Mouse (Mus musculus) small intestine, adult 2 months (tissue): ENCODE measurements around the gene Myh9. TPM values are rescaled to one million over a fixed set of nuclear protein-coding genes. Genes with fewer than 3 reads are reported as not detected.

ENCODE experiments used
- H3K27ac ChIP-seq: fragments of 200-500 bp; 2 replicates; pipeline ENCODE4 v1.5.1; 2012; ENCODE audit warnings: low read depth, low read length, control low read depth, inconsistent platforms; ENCODE audit not compliant: insufficient read depth
- H3K27me3 ChIP-seq: fragments of 200-500 bp; 2 replicates; pipeline ENCODE4 v1.6.1; 2012; ENCODE audit warnings: mild to moderate bottlenecking, moderate library complexity, low read length, inconsistent platforms; ENCODE audit not compliant: control insufficient read depth, insufficient read depth
- H3K36me3 ChIP-seq: fragments of 200-500 bp; 2 replicates; pipeline ENCODE4 v1.6.1; 2012; ENCODE audit warnings: mild to moderate bottlenecking, low read length, control low read depth, inconsistent platforms; ENCODE audit not compliant: control insufficient read depth, insufficient read depth
- H3K4me1 ChIP-seq: fragments of 200-500 bp; 2 replicates; pipeline ENCODE4 v1.6.1; 2012; ENCODE audit warnings: low read length, inconsistent platforms, mixed read lengths; ENCODE audit not compliant: control insufficient read depth, insufficient read depth, insufficient read length
- H3K4me3 ChIP-seq: fragments of 200-500 bp; 2 replicates; pipeline ENCODE4 v1.5.1; 2012; ENCODE audit warnings: low read depth, mild to moderate bottlenecking, control low read depth, inconsistent platforms, low read length, moderate library complexity
- CTCF ChIP-seq: fragments of 200-500 bp; IDR thresholded peaks from 2 replicates; pipeline ENCODE4 v1.5.1; 2012; ENCODE audit warnings: low read depth, mild to moderate bottlenecking, control low read depth, inconsistent platforms, low read length, moderate library complexity, mixed read lengths; ENCODE audit not compliant: insufficient replicate concordance, insufficient read length; ENCODE audit errors: extremely low read depth
- POLR2A ChIP-seq: fragments of 200-500 bp; IDR thresholded peaks from 2 replicates; pipeline ENCODE4 v1.6.1; 2012; ENCODE audit warnings: low read depth, mild to moderate bottlenecking, control low read depth, inconsistent platforms, low read length, moderate library complexity
- WGBS: fragments of 180-500 bp; shearing (Covaris S2); methylation state at CpG from one replicate; pipeline ENCODE4 v1.1.7; 2018; 5-methylcytosine and 5-hydroxymethylcytosine counted together
- polyA plus RNA-seq: library from polyadenylated mRNA; depleted of rRNA; stranded (reverse); fragments of >200 nt; gene quantifications from 2 replicates; pipeline ENCODE4 v1.2.3, GENCODE M21; 2012

The Myh9 gene
- polyA plus RNA-seq, 1 experiment: 89.4 TPM

DNA sequence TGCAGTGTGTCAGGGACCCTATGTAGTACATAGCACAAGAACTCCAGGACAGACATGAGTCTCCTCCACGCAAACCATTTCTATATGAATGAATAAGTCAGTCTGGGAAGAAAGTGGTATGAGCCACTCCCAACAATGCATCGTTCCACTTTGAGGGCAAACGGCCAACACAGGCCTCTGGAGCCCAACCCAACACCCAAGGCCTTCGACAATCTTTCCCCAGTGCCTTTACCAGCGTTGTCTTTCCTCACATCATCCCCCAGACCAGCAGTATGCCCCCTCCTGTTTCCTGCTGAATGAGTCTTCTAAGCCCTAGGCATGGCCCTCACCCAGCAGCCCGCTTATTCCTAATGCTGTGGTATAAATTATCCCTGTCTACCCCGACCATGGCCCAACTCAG lies 20.6 kb downstream of the Myh9 start:
- TF ChIP-seq CTCF: no peak
- no peak for TF ChIP-seq POLR2A
- no peak overlapping the region for H3K4me3 ChIP-seq
- H3K27ac ChIP-seq: peak overlapping the region; percentile 98
- peaks cover 83% of the 10 kb centered on the region for H3K4me1 ChIP-seq
- H3K36me3 ChIP-seq: peaks cover 7% of the 10 kb centered on the region
- no peaks in the 10 kb centered on the region for H3K27me3 ChIP-seq
- 11% methylated on average over 7 of the region's 7 CpGs for WGBS

DNA sequence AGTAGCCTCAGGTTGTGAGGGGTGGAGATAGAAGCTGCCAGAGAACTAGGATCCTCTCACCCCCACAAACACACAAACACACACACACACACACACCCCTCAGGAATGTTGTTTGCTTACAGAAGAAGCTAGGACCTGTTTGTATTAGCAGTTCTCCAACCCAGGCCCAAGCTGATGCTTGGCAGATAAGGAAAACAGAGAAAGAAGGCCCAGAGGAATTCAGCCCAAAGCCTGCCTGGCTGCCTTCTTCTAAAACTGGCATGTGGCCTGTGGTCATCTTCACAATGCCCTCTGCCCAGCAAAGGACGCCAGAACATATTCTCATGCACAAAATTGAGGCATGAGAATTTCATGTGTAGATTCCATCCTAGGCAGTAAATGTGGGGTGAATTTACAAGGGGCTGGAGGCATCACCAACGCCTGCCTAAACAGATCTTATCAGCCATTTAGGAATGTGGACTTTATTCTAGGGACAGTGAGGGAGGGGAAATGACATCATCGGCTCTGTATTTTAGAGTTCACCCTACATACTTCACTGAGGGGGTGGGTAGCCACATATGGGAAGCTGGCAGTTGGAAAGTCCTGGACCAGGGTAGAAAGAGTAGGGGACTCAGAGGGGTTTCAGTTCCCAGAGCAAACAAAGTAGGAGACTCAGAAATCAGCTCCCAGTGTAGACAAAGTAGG lies 21.4 kb downstream of the Myh9 start:
- 11% methylated on average over 3 of the region's 3 CpGs for WGBS
- Histone ChIP-seq H3K27me3 (no peaks in the 10 kb centered on the region), H3K4me3 (no peak overlapping the region), H3K36me3 (peaks cover 7% of the 10 kb centered on the region), H3K27ac (peak overlapping the region; percentile 98), H3K4me1 (peaks cover 85% of the 10 kb centered on the region)
- no peak for TF ChIP-seq CTCF
- no peak for TF ChIP-seq POLR2A

DNA sequence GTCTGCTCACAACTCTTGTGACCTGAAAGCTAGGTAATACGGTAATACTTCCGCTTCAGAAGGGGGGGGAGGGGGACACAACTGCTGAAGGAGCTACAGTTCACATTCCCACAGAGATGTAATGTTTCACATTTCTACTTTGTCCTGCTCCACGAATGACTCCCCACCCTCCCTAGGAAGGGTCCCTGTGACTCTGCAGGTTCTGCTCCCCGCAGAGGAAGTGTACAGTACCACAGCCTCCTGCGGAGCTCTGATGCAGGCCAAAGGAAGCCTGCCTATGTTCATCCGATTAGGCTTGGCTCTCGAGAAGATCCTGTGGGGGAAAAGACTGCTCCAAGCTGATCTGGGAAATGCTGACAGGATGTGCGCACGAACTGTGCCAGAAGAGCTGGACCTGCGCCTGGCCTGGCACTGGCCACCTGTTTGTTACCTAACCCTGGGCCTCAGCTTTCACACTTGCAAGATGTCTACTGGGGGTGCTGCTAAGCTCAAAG lies 22.0 kb downstream of the Myh9 start:
- peaks cover 7% of the 10 kb centered on the region for H3K36me3 ChIP-seq
- H3K4me3 ChIP-seq: no peak overlapping the region
- 20% methylated on average over 10 of the region's 10 CpGs for WGBS
- no peaks in the 10 kb centered on the region for H3K27me3 ChIP-seq
- peak overlapping the region; percentile 98 for H3K27ac ChIP-seq
- TF ChIP-seq CTCF (no peak), POLR2A (no peak)
- H3K4me1 ChIP-seq: peaks cover 82% of the 10 kb centered on the region

DNA sequence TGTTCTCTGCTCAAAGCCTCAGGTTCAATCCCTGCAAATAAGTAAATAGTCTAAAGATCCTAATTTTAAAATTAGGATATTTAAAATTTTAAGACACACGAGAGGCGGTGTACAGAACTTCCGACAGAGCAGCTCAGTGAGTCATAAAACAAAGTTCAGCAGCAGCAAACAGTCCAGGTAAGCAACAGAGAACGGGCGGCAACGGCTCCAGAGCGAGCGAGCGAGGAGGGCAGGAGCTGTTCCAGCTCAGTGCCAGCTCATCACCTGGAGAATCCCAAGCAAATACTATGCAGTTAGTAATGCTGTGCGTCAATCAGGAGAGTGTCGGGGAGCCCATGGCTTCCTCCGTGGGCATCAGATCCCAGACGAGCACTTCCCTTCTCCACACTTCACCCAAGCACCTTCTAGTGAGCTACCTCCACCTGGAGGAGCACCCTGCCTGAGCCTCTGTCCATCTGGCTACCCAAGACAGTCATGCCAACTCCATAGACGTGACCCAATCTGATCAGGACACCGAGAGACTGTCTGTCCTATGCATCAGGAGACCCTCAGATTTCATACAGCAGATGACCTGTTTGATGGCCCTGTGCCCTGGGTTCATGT lies 23.3 kb downstream of the Myh9 start:
- Histone ChIP-seq H3K4me1 (peaks cover 86% of the 10 kb centered on the region), H3K27me3 (no peaks in the 10 kb centered on the region)
- no peak for TF ChIP-seq POLR2A
- no peak for TF ChIP-seq CTCF

DNA sequence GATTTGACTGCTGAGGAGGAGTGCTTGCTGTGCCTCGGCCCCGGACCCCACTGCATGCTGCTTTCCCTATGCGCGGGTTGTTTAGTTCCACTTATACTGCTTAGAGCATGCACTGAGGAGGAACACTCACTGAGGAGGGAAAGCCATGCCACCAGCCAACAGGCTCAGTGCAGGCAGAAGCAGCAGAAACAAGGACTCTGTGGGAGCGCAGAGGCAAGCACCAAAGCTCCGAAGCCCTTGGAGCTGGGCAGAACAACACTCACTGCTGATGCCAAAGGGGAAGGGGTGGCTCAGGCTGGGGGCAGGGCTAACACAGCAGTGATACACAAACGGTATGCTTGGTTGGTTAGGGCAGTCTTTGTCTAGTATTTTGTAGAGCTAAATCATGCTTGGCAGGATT lies 24.6 kb downstream of the Myh9 start:
- 29% methylated on average over 7 of the region's 7 CpGs for WGBS
- no peaks in the 10 kb centered on the region for H3K27me3 ChIP-seq
- no peak overlapping the region for H3K4me3 ChIP-seq
- peaks cover 86% of the 10 kb centered on the region for H3K4me1 ChIP-seq
- H3K27ac ChIP-seq: peak overlapping the region; percentile 98
- peaks cover 13% of the 10 kb centered on the region for H3K36me3 ChIP-seq
- no peak for TF ChIP-seq CTCF
- TF ChIP-seq POLR2A: no peak

More for the DNA sequence above, 23.3 kb downstream of the Myh9 start:
- WGBS: 17% methylated on average over 15 of the region's 15 CpGs
- no peak overlapping the region for H3K4me3 ChIP-seq
- H3K27ac ChIP-seq: peak overlapping the region; percentile 98
- peaks cover 5% of the 10 kb centered on the region for H3K36me3 ChIP-seq

DNA sequence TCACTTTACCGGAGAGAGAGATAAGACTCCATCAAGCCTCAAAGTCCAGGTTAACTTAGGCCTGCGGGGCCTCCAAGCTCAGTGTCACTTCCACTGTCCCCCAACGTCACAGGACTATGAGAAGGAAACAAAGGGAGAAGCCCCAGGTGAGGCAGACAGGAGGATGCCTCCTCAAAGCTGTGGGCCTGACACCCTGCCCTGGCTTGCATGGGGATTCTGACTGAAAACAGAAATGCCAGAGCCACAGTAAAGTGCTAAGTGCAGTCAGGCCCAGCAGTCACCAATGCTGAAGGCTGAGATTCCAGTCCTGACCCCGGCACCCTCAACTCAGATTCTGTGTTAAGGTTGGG lies 25.4 kb downstream of the Myh9 start:
- Histone ChIP-seq H3K27ac (peak overlapping the region; percentile 81), H3K4me1 (peaks cover 79% of the 10 kb centered on the region), H3K4me3 (no peak overlapping the region), H3K27me3 (no peaks in the 10 kb centered on the region), H3K36me3 (peaks cover 21% of the 10 kb centered on the region)
- TF ChIP-seq POLR2A (no peak), CTCF (no peak)
- 6% methylated on average over 4 of the region's 4 CpGs for WGBS

DNA sequence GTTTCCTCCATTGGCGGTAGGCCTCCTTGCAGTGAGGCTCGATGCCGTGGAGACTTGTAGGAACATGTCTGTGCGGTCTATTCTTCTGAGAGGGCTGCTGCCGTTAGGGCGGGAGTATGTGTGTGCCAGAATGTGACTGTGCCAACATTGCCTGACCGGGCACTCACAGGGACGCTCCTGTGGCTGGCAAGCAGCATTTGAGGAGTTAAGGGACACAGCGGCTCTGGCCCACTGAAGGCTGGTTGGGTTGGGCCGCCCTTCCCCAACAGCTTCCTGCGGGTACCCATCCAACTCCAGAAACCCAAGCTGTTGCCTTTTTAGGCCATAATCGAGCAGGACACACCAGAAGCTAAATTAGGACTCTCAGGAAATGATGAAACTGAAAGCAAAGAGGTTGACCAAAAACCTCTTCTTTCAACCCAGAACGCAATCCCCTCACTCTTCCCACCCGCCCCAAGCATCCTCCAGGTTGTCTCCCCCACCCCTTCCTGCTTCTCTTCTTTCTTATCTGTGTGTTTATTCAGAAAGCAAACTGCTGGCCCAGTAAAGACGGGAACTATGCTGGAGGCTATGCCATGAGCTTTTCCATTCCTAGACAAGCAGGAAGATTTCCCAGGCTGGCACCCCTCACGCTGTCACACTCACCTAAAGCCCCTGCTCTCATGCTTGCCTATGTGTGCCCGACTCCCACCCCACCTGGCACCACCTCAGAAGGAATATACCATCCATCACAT lies 25.9 kb downstream of the Myh9 start:
- no peaks in the 10 kb centered on the region for H3K27me3 ChIP-seq
- TF ChIP-seq CTCF (no peak), POLR2A (no peak)
- H3K4me1 ChIP-seq: peaks cover 75% of the 10 kb centered on the region
- peak overlapping the region; percentile 81 for H3K27ac ChIP-seq
- H3K4me3 ChIP-seq: peak overlapping the region; percentile 14
- peaks cover 26% of the 10 kb centered on the region for H3K36me3 ChIP-seq
- 6% methylated on average over 17 of the region's 17 CpGs for WGBS
